Mouse (Mus musculus): ENCODE data around the gene Efcab10.

Gene Efcab10

GRCm38 (mm10) chr12:33394804-33395623 lies at the start of gene Efcab10:
Efcab10 (plus strand) TSS chr12:33394854.
- DNase-seq = peak in 1 of 2 experiments; percentile 14

- no peak for DNase-seq
These were observed 49.5 kb upstream of the Efcab10 start for GRCm38 (mm10) chr12:33344970-33345772.

GRCm38 (mm10) chr12:33345773-33346435 lies 48.8 kb upstream of the Efcab10 start:
- DNase-seq = no peak

GRCm38 (mm10) chr12:33352671-33353070 lies 42.0 kb upstream of the Efcab10 start:
- DNase-seq = no peak

- DNase-seq = no peak
These were observed 36.3 kb upstream of the Efcab10 start for GRCm38 (mm10) chr12:33358345-33358744.

- DNase-seq = no peak
These were observed 35.4 kb upstream of the Efcab10 start for GRCm38 (mm10) chr12:33359209-33359608.

GRCm38 (mm10) chr12:33359878-33360482 lies 34.7 kb upstream of the Efcab10 start:
- DNase-seq = peak in 1 of 2 experiments; percentile 21

GRCm38 (mm10) chr12:33360729-33361128 lies 33.9 kb upstream of the Efcab10 start:
- DNase-seq = peak; percentile 88

GRCm38 (mm10) chr12:33364511-33364910 lies 30.1 kb upstream of the Efcab10 start:
- DNase-seq = no peak

- no peak for DNase-seq
These were observed 29.5 kb upstream of the Efcab10 start for GRCm38 (mm10) chr12:33365133-33365532.

GRCm38 (mm10) chr12:33369555-33369954 lies 25.1 kb upstream of the Efcab10 start:
- DNase-seq = no peak

- peak; percentile 61 to 64 for DNase-seq
These were observed 14.8 kb upstream of the Efcab10 start for GRCm38 (mm10) chr12:33379624-33380445.

GRCm38 (mm10) chr12:33388842-33389241 lies 5.8 kb upstream of the Efcab10 start:
- DNase-seq = peak; percentile 68 to 74

- no peak for DNase-seq
These were observed 3.7 kb upstream of the Efcab10 start for GRCm38 (mm10) chr12:33390844-33391560.

GRCm38 (mm10) chr12:33403265-33403693 lies 8.6 kb downstream of the Efcab10 start:
- no peak for DNase-seq

GRCm38 (mm10) chr12:33404996-33405395 lies 10.3 kb downstream of the Efcab10 start:
- no peak for DNase-seq

GRCm38 (mm10) chr12:33405398-33406026 lies 10.9 kb downstream of the Efcab10 start:
- no peak for DNase-seq

GRCm38 (mm10) chr12:33411580-33412151 lies 17.0 kb downstream of the Efcab10 start:
- no peak for DNase-seq

GRCm38 (mm10) chr12:33424329-33424728 lies 29.7 kb downstream of the Efcab10 start:
- DNase-seq = peak; percentile 33 to 37

GRCm38 (mm10) chr12:33427293-33427692 lies 32.6 kb downstream of the Efcab10 start:
- no peak for DNase-seq

All from cerebellum, adult 18-20 months (tissue).